Mouse (Mus musculus) brain, embryonic 14.5 days (tissue): ENCODE results near the gene Dcaf1. TPM values are rescaled to one million over a fixed set of nuclear protein-coding genes. Genes with fewer than 3 reads are reported as not detected.

Experiments used
- DNase-seq: peaks from one replicate; pipeline ENCODE4 v3.0.0-alpha.2; 2011; ENCODE audit warnings: low read depth
- CTCF ChIP-seq: fragments of 200-500 bp; IDR thresholded peaks from 2 replicates; pipeline ENCODE4 v1.5.1; 2012; ENCODE audit warnings: inconsistent platforms, mild to moderate bottlenecking, moderate library complexity, borderline replicate concordance; ENCODE audit not compliant: insufficient read depth, insufficient read length; ENCODE audit errors: extremely low read depth
- POLR2A ChIP-seq: fragments of 200-500 bp; IDR thresholded peaks from 2 replicates; pipeline ENCODE4 v1.6.1; 2012; ENCODE audit warnings: mild to moderate bottlenecking, inconsistent platforms, borderline replicate concordance; ENCODE audit not compliant: poor library complexity, insufficient read depth, insufficient read length, severe bottlenecking; ENCODE audit errors: extremely low read depth
- polyA plus RNA-seq: library from polyadenylated mRNA; depleted of rRNA; stranded (reverse); fragments of >200 nt; gene quantifications from 2 replicates; pipeline ENCODE4 v1.2.3, GENCODE M21; 2012; rRNA removed

Gene Dcaf1
- polyA plus RNA-seq, 1 experiment = 31.8 TPM

- TF ChIP-seq POLR2A = 0 out of 2 replicates have a peak, but pooled peaks have one; percentile 8
- TF ChIP-seq CTCF = no peak
- no peak for DNase-seq
Measured at GRCm38 (mm10) chr9:106892552-106892875, 70.8 kb downstream of the Dcaf1 start.

- DNase-seq = no peak
- no peak for TF ChIP-seq CTCF
- no peak for TF ChIP-seq POLR2A
Measured at GRCm38 (mm10) chr9:106893327-106893726, 71.7 kb downstream of the Dcaf1 start.

- no peak for TF ChIP-seq CTCF
- no peak for TF ChIP-seq POLR2A
- no peak for DNase-seq
Measured at GRCm38 (mm10) chr9:106898901-106899300, 77.2 kb downstream of the Dcaf1 start.

GRCm38 (mm10) chr9:106901596-106901995, 79.9 kb downstream of the Dcaf1 start:
- no peak for DNase-seq
- TF ChIP-seq POLR2A (no peak), CTCF (no peak)

GRCm38 (mm10) chr9:106903099-106903790, 81.6 kb downstream of the Dcaf1 start:
- no peak for TF ChIP-seq POLR2A
- no peak for TF ChIP-seq CTCF
- no peak for DNase-seq

GRCm38 (mm10) chr9:106903791-106904134, 82.1 kb downstream of the Dcaf1 start:
- TF ChIP-seq CTCF (peak; percentile 62; the same call in 1 of the 2 replicates), POLR2A (no peak)
- peak; percentile 83 for DNase-seq

GRCm38 (mm10) chr9:106906597-106906996, 84.9 kb downstream of the Dcaf1 start:
- no peak for TF ChIP-seq CTCF
- no peak for TF ChIP-seq POLR2A
- DNase-seq = no peak

- TF ChIP-seq CTCF (no peak), POLR2A (no peak)
- DNase-seq = no peak
Measured at GRCm38 (mm10) chr9:106908174-106908573, 86.5 kb downstream of the Dcaf1 start.

- TF ChIP-seq CTCF (no peak), POLR2A (no peak)
- no peak for DNase-seq
Measured at GRCm38 (mm10) chr9:106908715-106909114, 87.0 kb downstream of the Dcaf1 start.

GRCm38 (mm10) chr9:106911624-106912023, 90.0 kb downstream of the Dcaf1 start:
- TF ChIP-seq CTCF = no peak
- no peak for TF ChIP-seq POLR2A
- no peak for DNase-seq

GRCm38 (mm10) chr9:106913759-106914158, 92.1 kb downstream of the Dcaf1 start:
- DNase-seq = no peak
- no peak for TF ChIP-seq CTCF
- TF ChIP-seq POLR2A = no peak

- TF ChIP-seq POLR2A = no peak
- no peak for TF ChIP-seq CTCF
- no peak for DNase-seq
Measured at GRCm38 (mm10) chr9:106914878-106915277, 93.2 kb downstream of the Dcaf1 start.

Other genes starting within 250 kb of the Dcaf1 start
- not detected in 2 replicates for gene Iqcf6, start 195.3 kb upstream of the Dcaf1 start, polyA plus RNA-seq
- 11.8 and 13.3 TPM in 2 replicates for gene Grm2, start 165.8 kb upstream of the Dcaf1 start, polyA plus RNA-seq
- 50.2 and 53.1 TPM in 2 replicates for gene Tex264, start 135.9 kb upstream of the Dcaf1 start, polyA plus RNA-seq
- 14.5 and 18.3 TPM in 2 replicates for gene Rad54l2, start 32.7 kb upstream of the Dcaf1 start, polyA plus RNA-seq
- 33.9 and 47.5 TPM in 2 replicates for gene Rbm15b, start 65.6 kb downstream of the Dcaf1 start, polyA plus RNA-seq
- gene Manf, start 70.1 kb downstream of the Dcaf1 start, polyA plus RNA-seq = 51.9 and 62.1 TPM in 2 replicates